Mouse (Mus musculus) MEL (cell line): ENCODE results near the gene Pdzd2. TPM values are rescaled to one million over a fixed set of nuclear protein-coding genes. Genes with fewer than 3 reads are reported as not detected.

Experiments
- DNase-seq: peaks from one replicate; pipeline ENCODE4 v3.0.0; 2011; ENCODE audit warnings: low read depth, low spot score
- H3K27ac ChIP-seq: 2 replicates; pipeline ENCODE4 v1.5.1; 2012; ENCODE audit warnings: low read depth, mild to moderate bottlenecking, control low read depth, low read length, moderate library complexity; ENCODE audit not compliant: control insufficient read depth
- H3K27me3 ChIP-seq, 2 experiments: fragments of 150-350 bp in 1 of 2; sonication (generic) in 1 of 2; 2 replicates each; pipeline ENCODE4 v1.6.1; 2012; ENCODE audit warnings: low read length in 2 of 2, mild to moderate bottlenecking in 2 of 2, improper control_type of control experiment in 1 of 2, moderate library complexity in 1 of 2; ENCODE audit not compliant: insufficient read depth in 2 of 2, control insufficient read depth in 1 of 2
- H3K36me3 ChIP-seq, 2 experiments: 2 replicates each; pipeline ENCODE4 v1.6.1; 2012 to 2014; ENCODE audit warnings: low read length in 2 of 2, improper control_type of control experiment in 1 of 2, inconsistent platforms in 1 of 2, mild to moderate bottlenecking in 1 of 2; ENCODE audit not compliant: insufficient read depth in 2 of 2, control insufficient read depth in 1 of 2
- H3K4me1 ChIP-seq, 2 experiments: fragments of 150-350 bp in 1 of 2; sonication (generic) in 1 of 2; 2 replicates each; pipeline ENCODE4 v1.6.1; 2012; ENCODE audit warnings: low read length in 2 of 2, improper control_type of control experiment in 1 of 2, mild to moderate bottlenecking in 1 of 2; ENCODE audit not compliant: insufficient read depth in 2 of 2, control insufficient read depth in 1 of 2
- H3K4me3 ChIP-seq, 2 experiments: fragments of 150-350 bp in 1 of 2; sonication (generic) in 1 of 2; 2 replicates each; pipeline ENCODE4 v1.5.1; 2012; ENCODE audit warnings: low read depth in 2 of 2, low read length in 2 of 2, mild to moderate bottlenecking in 2 of 2, moderate library complexity in 2 of 2, control low read depth in 1 of 2, improper control_type of control experiment in 1 of 2; ENCODE audit not compliant: control insufficient read depth in 1 of 2, insufficient read depth in 1 of 2
- H3K79me2 ChIP-seq: 2 replicates; pipeline ENCODE4 v1.6.1; 2012; ENCODE audit warnings: mild to moderate bottlenecking, low read length, moderate library complexity; ENCODE audit not compliant: control insufficient read depth, poor library complexity, insufficient read depth
- H3K9ac ChIP-seq: 2 replicates; pipeline ENCODE4 v1.6.1; 2012; ENCODE audit warnings: low read depth, mild to moderate bottlenecking, control low read depth, low read length, moderate library complexity; ENCODE audit not compliant: control insufficient read depth, poor library complexity, severe bottlenecking
- H3K9me3 ChIP-seq: fragments of 150-350 bp; sonication (generic); replicated peaks from 2 replicates; pipeline ENCODE4 v1.6.1; 2012; ENCODE audit warnings: mild to moderate bottlenecking, low read length, improper control_type of control experiment, moderate library complexity; ENCODE audit not compliant: insufficient read depth
- CHD1 ChIP-seq: IDR thresholded peaks from 2 replicates; pipeline ENCODE4 v1.6.1; 2012; ENCODE audit warnings: low read depth, mild to moderate bottlenecking, inconsistent platforms, low read length, improper control_type of control experiment
- CHD2 ChIP-seq: IDR thresholded peaks from 2 replicates; pipeline ENCODE4 v1.6.1; 2011; ENCODE audit warnings: low read length, improper control_type of control experiment
- CTCF ChIP-seq, 3 experiments: IDR thresholded peaks in 2 of 3; conservative IDR thresholded peaks in 1 of 3; 2 replicates each; pipeline ENCODE4 v1.5.1; 2011 to 2012; ENCODE audit warnings: low read length in 3 of 3, low read depth in 2 of 3, mild to moderate bottlenecking in 2 of 3, improper control_type of control experiment in 1 of 3, inconsistent platforms in 1 of 3, mixed read lengths in 1 of 3, moderate library complexity in 1 of 3; ENCODE audit not compliant: control insufficient read depth in 1 of 3, insufficient read depth in 1 of 3, poor library complexity in 1 of 3, severe bottlenecking in 1 of 3
- ELF1 ChIP-seq: IDR thresholded peaks from 2 replicates; pipeline ENCODE4 v1.6.1; 2014; ENCODE audit warnings: low read depth, mild to moderate bottlenecking, inconsistent platforms, low read length, improper control_type of control experiment, moderate library complexity
- EP300 ChIP-seq, 2 experiments: IDR thresholded peaks; 2 replicates each; pipeline ENCODE4 v1.6.1; 2011; ENCODE audit warnings: improper control_type of control experiment in 2 of 2, low read length in 2 of 2, low read depth in 1 of 2, mild to moderate bottlenecking in 1 of 2
- ETS1 ChIP-seq: IDR thresholded peaks from 2 replicates; pipeline ENCODE4 v1.6.1; 2012; ENCODE audit warnings: low read depth, mild to moderate bottlenecking, inconsistent platforms, low read length, improper control_type of control experiment, moderate library complexity
- GATA1 ChIP-seq: IDR thresholded peaks from 2 replicates; pipeline ENCODE4 v1.6.1; 2011; ENCODE audit warnings: low read depth, low read length, improper control_type of control experiment
- KAT2A ChIP-seq: conservative IDR thresholded peaks from 2 replicates; pipeline ENCODE4 v1.6.1; 2012; ENCODE audit warnings: low read depth, low read length, improper control_type of control experiment, inconsistent platforms
- MAFK ChIP-seq: IDR thresholded peaks from 2 replicates; pipeline ENCODE4 v1.6.1; 2011; ENCODE audit warnings: low read depth, mild to moderate bottlenecking, low read length, improper control_type of control experiment, borderline replicate concordance
- MAX ChIP-seq: IDR thresholded peaks from 2 replicates; pipeline ENCODE4 v1.6.1; 2011; ENCODE audit warnings: low read length, improper control_type of control experiment
- MAZ ChIP-seq: IDR thresholded peaks from 2 replicates; pipeline ENCODE4 v1.6.1; 2012; ENCODE audit warnings: low read depth, mild to moderate bottlenecking, inconsistent platforms, low read length, improper control_type of control experiment
- MEF2A ChIP-seq: IDR thresholded peaks from 2 replicates; pipeline ENCODE4 v1.6.1; 2014; ENCODE audit warnings: low read depth, mild to moderate bottlenecking, inconsistent platforms, low read length, improper control_type of control experiment; ENCODE audit not compliant: poor library complexity, insufficient replicate concordance, severe bottlenecking; ENCODE audit errors: extremely low read depth
- MYB ChIP-seq: IDR thresholded peaks from 2 replicates; pipeline ENCODE4 v1.6.1; 2011; ENCODE audit warnings: mild to moderate bottlenecking, low read depth, low read length, improper control_type of control experiment
- MYC ChIP-seq: IDR thresholded peaks from 2 replicates; pipeline ENCODE4 v1.6.1; 2011; ENCODE audit warnings: low read depth, mild to moderate bottlenecking, low read length, improper control_type of control experiment, moderate library complexity
- NELFE ChIP-seq: IDR thresholded peaks from 2 replicates; pipeline ENCODE4 v1.6.1; 2011; ENCODE audit warnings: low read depth, low read length, improper control_type of control experiment
- POLR2A ChIP-seq, 2 experiments: IDR thresholded peaks; 2 replicates each; pipeline ENCODE4 v1.6.1; 2011 to 2012; ENCODE audit warnings: low read length in 2 of 2, mild to moderate bottlenecking in 2 of 2, control low read depth in 1 of 2, improper control_type of control experiment in 1 of 2, low read depth in 1 of 2, moderate library complexity in 1 of 2; ENCODE audit not compliant: control insufficient read depth in 1 of 2, insufficient read depth in 1 of 2, poor library complexity in 1 of 2
- POLR2AphosphoS2 ChIP-seq: IDR thresholded peaks from 2 replicates; pipeline ENCODE4 v1.6.1; 2011; ENCODE audit warnings: low read length, improper control_type of control experiment
- POLR2AphosphoS5 ChIP-seq: IDR thresholded peaks from 2 replicates; pipeline ENCODE4 v1.6.1; 2012; ENCODE audit warnings: low read depth, borderline replicate concordance, mild to moderate bottlenecking, inconsistent platforms, low read length, moderate library complexity, mixed read lengths
- RAD21 ChIP-seq: IDR thresholded peaks from 2 replicates; pipeline ENCODE4 v1.6.1; 2011; ENCODE audit warnings: mild to moderate bottlenecking, low read depth, low read length, improper control_type of control experiment
- RCOR1 ChIP-seq: IDR thresholded peaks from 2 replicates; pipeline ENCODE4 v1.6.1; 2012; ENCODE audit warnings: low read depth, mild to moderate bottlenecking, inconsistent platforms, low read length, improper control_type of control experiment
- SMC3 ChIP-seq: IDR thresholded peaks from 2 replicates; pipeline ENCODE4 v1.6.1; 2011; ENCODE audit warnings: low read depth, low read length, improper control_type of control experiment
- TAL1 ChIP-seq: IDR thresholded peaks from 2 replicates; pipeline ENCODE4 v1.6.1; 2012; ENCODE audit warnings: mild to moderate bottlenecking, inconsistent platforms, low read length, moderate library complexity, mixed read lengths
- TBP ChIP-seq: IDR thresholded peaks from 2 replicates; pipeline ENCODE4 v1.8.0; 2011; ENCODE audit warnings: low read depth, low read length, improper control_type of control experiment
- USF1 ChIP-seq: IDR thresholded peaks from 2 replicates; pipeline ENCODE4 v1.6.1; 2014; ENCODE audit warnings: low read depth, mild to moderate bottlenecking, inconsistent platforms, low read length, improper control_type of control experiment, moderate library complexity
- ZNF384 ChIP-seq: IDR thresholded peaks from 2 replicates; pipeline ENCODE4 v1.6.1; 2012; ENCODE audit warnings: low read depth, mild to moderate bottlenecking, inconsistent platforms, low read length, improper control_type of control experiment
- polyA plus RNA-seq, 2 experiments: library from polyadenylated mRNA; stranded (reverse) in 1 of 2; unstranded in 1 of 2; fragments of >175 nt in 1 of 2; fragments of >200 nt in 1 of 2; gene quantifications; 2 replicates each; pipeline versions ENCODE4 v1.2.1 to v1.2.4; 2012; ENCODE audit warnings: low replicate concordance in 2 of 2, low read depth in 1 of 2; ENCODE audit not compliant: insufficient read length in 2 of 2, insufficient read depth in 1 of 2, missing spikeins in 1 of 2
- total RNA-seq: library from RNA; depleted of rRNA; stranded (reverse); fragments of 300-350 nt; gene quantifications from 2 replicates; pipeline ENCODE4 v1.2.3, GENCODE M21; 2012

Pdzd2 gene
- total and polyA plus RNA-seq, 3 experiments, result 0.15 to 0.33 TPM; not detected in 1

DNA sequence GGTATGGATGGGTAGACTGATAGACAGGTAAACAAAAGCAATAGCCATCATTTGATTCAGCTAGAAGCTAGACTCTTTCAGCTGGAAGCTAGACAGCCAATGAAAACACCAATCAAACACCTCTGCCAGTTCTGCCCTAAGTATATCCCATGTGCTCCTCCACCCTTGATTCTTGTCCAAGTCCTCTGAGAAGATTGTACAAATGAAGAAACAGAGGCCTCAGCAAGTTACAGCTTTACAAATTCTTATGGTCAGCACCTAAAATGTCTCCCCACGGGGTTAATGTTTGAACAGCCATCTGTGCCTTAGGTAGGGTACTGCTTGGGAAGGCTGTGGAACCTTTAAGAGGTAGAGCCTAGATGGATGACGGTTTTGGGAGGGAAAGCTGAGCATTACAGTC, 90.6 kb downstream of the Pdzd2 start:
- no peak overlapping the region for H3K4me3 ChIP-seq

DNA sequence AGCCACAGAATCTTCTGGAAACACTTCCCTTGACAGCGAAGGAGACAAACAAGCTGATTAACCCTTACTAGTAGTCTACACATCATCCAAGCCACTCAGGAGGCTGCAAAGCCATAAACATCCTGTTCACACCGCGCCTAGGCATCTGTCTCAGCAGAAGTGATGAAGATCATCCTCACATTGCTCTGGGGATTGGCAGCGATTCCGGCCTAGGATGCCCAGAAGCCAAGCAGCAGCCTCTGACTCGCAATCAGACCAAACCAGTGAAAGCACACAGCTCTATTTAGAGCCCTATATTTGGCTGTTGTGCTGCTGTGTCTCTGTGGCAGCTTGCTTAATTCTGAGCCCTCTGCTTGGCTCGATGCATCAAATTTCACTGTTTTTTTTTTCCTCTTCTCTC, 99.0 kb downstream of the Pdzd2 start:
- H3K27me3 ChIP-seq, result peaks cover 2 to 7% of the 10 kb centered on the region in 2 experiments
- no peak overlapping the region for H3K9ac ChIP-seq
- H3K4me1 ChIP-seq, result no peaks in the 10 kb centered on the region
- no peak overlapping the region for H3K27ac ChIP-seq
- H3K4me3 ChIP-seq, result no peak overlapping the region
- TF ChIP-seq POLR2AphosphoS2 (no peak), NELFE (no peak), POLR2AphosphoS5 (no peak), MYB (no peak), MAX (no peak), CTCF (IDR thresholded peaks at IDR 0.05 in 2 of 3, conservative IDR thresholded peaks at IDR 0.05 in 1 of 3; ENCODE audit: control insufficient read depth in 1 of 3, insufficient read depth in 1 of 3, low read depth in 2 of 3, low read length in 3 of 3, poor library complexity in 1 of 3, severe bottlenecking in 1 of 3) (no peak), ELF1 (no peak), RCOR1 (no peak), USF1 (no peak), MEF2A (no peak), MYC (no peak), KAT2A (no peak), SMC3 (no peak), ZNF384 (no peak)
- TF ChIP-seq, all 39 proteins: peak for 0
- Histone ChIP-seq H3K9me3 (no peaks in the 10 kb centered on the region), H3K36me3 (no peaks in the 10 kb centered on the region), H3K79me2 (no peaks in the 10 kb centered on the region)
- no peak for DNase-seq

More for the DNA sequence above, 90.6 kb downstream of the Pdzd2 start:
- no peak overlapping the region for H3K9ac ChIP-seq
- no peaks in the 10 kb centered on the region for H3K79me2 ChIP-seq
- DNase-seq, result no peak
- H3K36me3 ChIP-seq, result no peaks in the 10 kb centered on the region
- H3K4me1 ChIP-seq, result no peaks in the 10 kb centered on the region
- no peaks in the 10 kb centered on the region for H3K9me3 ChIP-seq
- TF ChIP-seq CHD2, result no peak
- TF ChIP-seq SMC3, result no peak
- TF ChIP-seq POLR2A (IDR thresholded peaks at IDR 0.05; ENCODE audit: control insufficient read depth in 1 of 2, insufficient read depth in 1 of 2, low read depth in 1 of 2, low read length in 2 of 2, poor library complexity in 1 of 2), result no peak
- TF ChIP-seq MAZ, result no peak
- no peak for TF ChIP-seq RAD21
- no peak for TF ChIP-seq GATA1
- TF ChIP-seq MAX, result no peak
- TF ChIP-seq TBP, result no peak
- TF ChIP-seq TAL1, result no peak
- no peak for TF ChIP-seq ZNF384
- no peak for TF ChIP-seq KAT2A
- TF ChIP-seq MAFK, result no peak
- no peak for TF ChIP-seq CHD1
- no peak for TF ChIP-seq NELFE
- no peak for TF ChIP-seq ETS1
- no peak for TF ChIP-seq EP300 (IDR thresholded peaks at IDR 0.05; ENCODE audit: low read depth in 1 of 2, low read length in 2 of 2)
- no peaks in the 10 kb centered on the region; a peak in 1 of 4 replicates for H3K27me3 ChIP-seq
- H3K27ac ChIP-seq, result no peak overlapping the region
